8 mouse cellular contexts compared by ENCODE assay signal in genomic region chr17:73882194-73882593, GRCm38 (mm10).
A peak's percentile ranks its signal among the peaks of the same experiment; 100 is the strongest.
DNase-seq lines count a peak whose midpoint lies in the region; ATAC-seq and TF ChIP-seq lines count a peak whose summit lies in the region.

No protein-coding gene starts in this region.

- TF ChIP-seq CTCF in cerebellum, adult 2 months (IDR thresholded peaks at IDR 0.05; ENCODE audit: borderline replicate concordance, insufficient read depth, low read depth, low read length) = peak; percentile 99
- peak; percentile 96 for TF ChIP-seq CTCF in lung, postnatal 0 days (IDR thresholded peaks at IDR 0.05)

- peak; percentile 82 for ATAC-seq in lung, postnatal 0 days

- DNase-seq in Muller cell, postnatal 12 days (ENCODE audit: inconsistent ontology term) = peak; percentile 80
- DNase-seq in cerebellum, adult 2 months = peak; percentile 87
- DNase-seq in frontal cortex, adult 2 months (ENCODE audit: extremely low spot score in 1 of 2, low spot score in 1 of 2) = peak; percentile 67 to 94
- DNase-seq in hindbrain, embryonic 10.5 days (ENCODE audit: low spot score) = peak; percentile 78
- DNase-seq in layer of hippocampus, adult 8-10 months (ENCODE audit: low spot score in 2 of 2) = peak; percentile 73 to 86
- peak; percentile 81 for DNase-seq in lung, postnatal 0 days (ENCODE audit: low spot score)
- DNase-seq in retina, adult 2 months (ENCODE audit: low read depth, low spot score) = peak; percentile 84
- peak; percentile 72 for DNase-seq in thymus, postnatal 36 days

- no peaks in the 10 kb centered on the region for H3K4me1 ChIP-seq in cerebellum, adult 2 months (ENCODE audit: control insufficient read depth, insufficient read depth, low read length)
- peaks cover 7% of the 10 kb centered on the region for H3K4me1 ChIP-seq in hindbrain, embryonic 10.5 days (replicated peaks)
- no peaks in the 10 kb centered on the region for H3K4me1 ChIP-seq in lung, postnatal 0 days (ENCODE audit: insufficient read depth, low read depth, low read length)

- no peak for TF ChIP-seq EP300 in lung, postnatal 0 days (IDR thresholded peaks at IDR 0.05)

- no peak overlapping the region for H3K4me2 ChIP-seq in lung, postnatal 0 days (replicated peaks; ENCODE audit: low read depth, low read length)

- TF ChIP-seq POLR2A in cerebellum, adult 2 months (IDR thresholded peaks at IDR 0.05; ENCODE audit: borderline replicate concordance, insufficient read depth, low read length) = no peak

- WGBS in cerebellum, adult 2 months = 12% methylated on average over 9 of the region's 9 CpGs
- WGBS in hindbrain, embryonic 10.5 days = 15% methylated on average over 9 of the region's 9 CpGs
- 14% methylated on average over 9 of the region's 9 CpGs for WGBS in lung, postnatal 0 days

- no peak overlapping the region for H3K27ac ChIP-seq in cerebellum, adult 2 months (ENCODE audit: insufficient read depth, low read length)
- no peak overlapping the region for H3K27ac ChIP-seq in hindbrain, embryonic 10.5 days
- no peak overlapping the region for H3K27ac ChIP-seq in lung, postnatal 0 days (ENCODE audit: low read length)

- no peak overlapping the region for H3K9ac ChIP-seq in lung, postnatal 0 days (replicated peaks; ENCODE audit: low read depth)

- no peak overlapping the region for H3K4me3 ChIP-seq in cerebellum, adult 2 months (replicated peaks; ENCODE audit: insufficient read depth, low read depth, low read length)
- no peak overlapping the region for H3K4me3 ChIP-seq in hindbrain, embryonic 10.5 days
- no peak overlapping the region for H3K4me3 ChIP-seq in lung, postnatal 0 days (ENCODE audit: low read depth, low read length)

- no peaks in the 10 kb centered on the region for H3K27me3 ChIP-seq in cerebellum, adult 2 months (ENCODE audit: control insufficient read depth, insufficient read depth, low read length)
- H3K27me3 ChIP-seq in hindbrain, embryonic 10.5 days (ENCODE audit: insufficient read depth, poor library complexity, severe bottlenecking) = no peaks in the 10 kb centered on the region
- H3K27me3 ChIP-seq in lung, postnatal 0 days (replicated peaks; ENCODE audit: insufficient read depth, low read length) = no peaks in the 10 kb centered on the region

- H3K9me3 ChIP-seq in hindbrain, embryonic 10.5 days = no peaks in the 10 kb centered on the region
- no peaks in the 10 kb centered on the region for H3K9me3 ChIP-seq in lung, postnatal 0 days (ENCODE audit: low read length)

- H3K36me3 ChIP-seq in hindbrain, embryonic 10.5 days = no peaks in the 10 kb centered on the region
- 0 out of 2 replicates have a peak, but pooled peaks cover 4% of the 10 kb centered on the region for H3K36me3 ChIP-seq in lung, postnatal 0 days (ENCODE audit: insufficient read depth, low read length)
